Mouse (Mus musculus): ENCODE results near the gene Fndc3b.
"Not testable (repeated sequence)": the region's sequence is repeated elsewhere in the genome, so short reads cannot be mapped to it uniquely, and the experiment has no call there.

Gene Fndc3b

DNA sequence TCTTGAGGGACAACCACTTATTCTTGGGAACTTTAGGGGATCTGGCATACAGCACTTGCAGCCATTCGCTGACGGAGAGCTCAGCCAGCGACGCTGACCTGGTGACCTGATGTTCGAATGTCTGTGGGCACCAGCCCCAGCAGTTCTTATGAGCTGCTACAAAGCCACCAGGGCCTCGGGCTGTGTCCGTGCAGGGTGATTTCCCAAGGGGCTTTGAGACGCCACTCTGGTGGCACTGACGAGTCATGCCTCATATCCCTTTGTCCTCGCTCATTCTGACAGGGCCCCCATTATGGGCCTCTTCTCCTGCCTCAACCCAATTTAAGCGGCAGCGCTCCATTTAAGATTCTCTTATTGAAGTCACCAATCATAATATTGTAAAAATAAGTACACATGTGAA lies 289.1 kb downstream of the Fndc3b start:
- DNase-seq (ENCODE audit: low read depth, low spot score): no peak

DNA sequence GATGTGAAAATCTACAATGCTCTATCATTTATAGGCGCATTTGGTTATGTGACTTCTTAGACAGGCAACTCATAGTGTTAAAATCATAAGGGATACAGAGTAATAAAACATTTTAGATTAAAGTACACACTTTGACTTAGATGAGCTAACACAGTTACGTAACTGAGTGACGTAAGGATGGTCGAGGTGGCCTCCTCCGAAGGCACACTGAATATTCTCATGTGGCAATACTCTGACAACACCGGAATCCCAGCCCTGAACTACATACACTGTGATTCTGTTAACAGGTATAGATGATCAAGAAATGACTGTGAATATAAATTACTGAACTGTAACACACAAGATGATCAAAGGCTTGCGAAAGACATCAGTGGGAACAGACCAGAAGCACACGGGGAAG lies 292.5 kb downstream of the Fndc3b start:
- DNase-seq (ENCODE audit: low read depth, low spot score): no peak

DNA sequence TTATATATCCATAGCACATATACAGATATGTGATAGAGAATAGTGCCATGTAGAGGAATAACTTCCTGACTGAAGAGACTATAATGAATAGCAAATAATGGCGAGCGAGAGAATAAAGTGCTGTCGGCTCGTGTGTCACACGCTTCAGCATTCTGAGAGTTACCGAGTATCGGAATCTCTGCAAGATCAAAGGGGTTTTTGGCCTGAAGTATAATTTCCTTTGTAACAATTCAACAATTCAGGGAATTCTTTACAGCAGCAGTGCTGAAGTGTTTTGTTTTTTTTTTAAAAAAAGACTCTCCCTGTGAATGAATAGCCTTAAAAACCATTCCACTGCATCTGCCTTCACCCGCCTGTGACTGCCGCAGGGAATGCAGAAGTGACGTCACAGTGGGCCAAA lies 294.3 kb downstream of the Fndc3b start:
- DNase-seq (ENCODE audit: low read depth, low spot score): no peak

DNA sequence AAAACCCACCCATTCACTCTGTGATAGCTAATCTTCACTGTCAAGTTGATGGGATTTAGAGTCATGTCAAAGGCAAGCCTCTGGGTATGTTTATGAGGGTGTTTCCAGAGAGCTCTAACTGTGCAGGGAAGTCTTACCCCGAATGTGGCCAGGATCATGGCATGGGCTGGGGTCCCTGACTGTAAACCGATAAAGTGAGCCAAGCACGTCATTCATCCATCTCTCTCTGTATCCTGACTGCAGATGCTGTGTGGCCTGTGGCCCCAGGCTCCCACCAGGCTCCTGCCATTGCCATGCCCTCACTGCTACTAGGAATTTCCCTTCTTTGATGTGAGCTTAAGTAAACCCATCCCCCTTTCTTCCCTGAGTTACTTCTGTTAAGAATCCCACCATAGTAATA lies 297.5 kb downstream of the Fndc3b start:
- no peak for DNase-seq (ENCODE audit: low read depth, low spot score)

DNA sequence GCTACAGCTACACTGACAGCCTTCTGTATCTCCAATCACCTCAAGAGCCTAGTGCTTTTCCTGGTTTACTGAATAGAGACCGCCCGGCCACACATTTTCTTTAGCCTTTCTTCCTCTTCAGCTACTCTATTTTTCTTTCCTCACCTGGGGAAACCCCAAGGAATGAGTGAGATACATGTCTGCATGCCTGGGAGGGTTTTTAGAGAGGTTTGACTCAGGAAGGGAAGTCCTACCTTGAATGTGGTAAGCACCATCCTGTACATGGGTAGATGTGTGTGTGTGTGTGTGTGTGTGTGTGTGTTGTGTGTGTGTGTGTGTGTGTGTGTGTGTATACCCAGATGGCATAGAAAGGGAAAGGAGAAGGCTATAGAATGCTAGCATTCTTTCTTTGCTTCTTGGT lies 299.8 kb downstream of the Fndc3b start:
- DNase-seq (ENCODE audit: low read depth, low spot score): no peak

DNA sequence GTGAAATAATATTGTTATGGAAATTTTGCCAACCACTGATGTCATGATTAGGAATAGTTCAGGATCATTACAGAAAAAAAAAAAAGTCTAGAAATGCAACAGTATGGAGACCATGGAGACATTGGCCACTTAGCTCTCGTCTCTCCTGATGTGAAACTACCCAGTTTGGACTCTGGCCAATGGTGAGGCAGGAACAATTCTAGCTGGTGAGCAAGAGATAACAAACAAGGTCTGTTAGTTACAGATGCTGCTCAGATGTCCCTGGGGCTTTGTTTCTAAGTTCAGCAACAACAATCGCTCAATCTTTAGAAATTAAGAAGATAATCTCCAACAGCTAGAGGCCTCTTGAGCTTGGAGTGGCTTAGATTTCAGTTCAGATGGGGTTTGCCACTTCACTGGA lies 302.5 kb downstream of the Fndc3b start:
- DNase-seq (ENCODE audit: low read depth, low spot score): no peak

DNA sequence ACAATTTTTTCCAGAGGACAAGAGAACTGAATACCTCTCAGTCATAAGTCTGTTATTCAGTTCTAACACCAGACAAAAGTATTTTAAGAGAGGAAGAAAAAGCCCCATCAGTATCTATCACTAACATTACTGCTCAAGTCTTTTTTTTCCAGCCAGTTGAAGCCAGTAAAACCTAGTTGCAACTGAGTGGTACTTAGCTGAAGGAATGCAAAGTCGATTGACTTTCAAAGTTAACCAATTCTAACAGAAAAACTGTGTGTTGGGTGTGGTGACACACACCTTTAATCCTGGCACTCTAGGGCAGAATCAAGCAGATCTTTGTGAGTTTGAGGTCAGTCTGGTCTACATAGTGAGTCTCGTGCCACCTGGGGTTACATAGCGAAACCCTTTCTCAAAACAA lies 304.7 kb downstream of the Fndc3b start:
- DNase-seq (ENCODE audit: low read depth, low spot score): no peak

DNA sequence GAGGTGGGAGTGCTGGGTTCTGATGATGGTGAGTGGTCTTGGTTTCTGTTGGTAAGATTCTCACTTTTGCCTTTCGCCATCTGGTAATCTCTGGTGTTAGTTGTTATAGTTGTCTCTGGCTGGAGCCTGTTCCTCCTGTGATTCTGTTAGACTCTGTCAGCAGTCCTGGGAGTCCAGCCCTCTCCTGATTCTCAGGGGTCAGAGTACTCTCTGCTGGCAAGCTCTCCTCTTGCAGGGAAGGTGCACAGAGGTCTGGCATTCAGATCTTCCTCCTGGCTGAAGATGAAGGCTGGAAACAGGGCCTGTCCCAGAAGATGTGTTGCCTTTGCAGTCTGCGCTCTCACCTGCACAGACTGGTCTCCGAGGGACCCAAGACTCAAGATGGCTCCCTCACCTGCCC lies 310.1 kb downstream of the Fndc3b start:
- not testable (repeated sequence) for DNase-seq (ENCODE audit: low read depth, low spot score)

DNA sequence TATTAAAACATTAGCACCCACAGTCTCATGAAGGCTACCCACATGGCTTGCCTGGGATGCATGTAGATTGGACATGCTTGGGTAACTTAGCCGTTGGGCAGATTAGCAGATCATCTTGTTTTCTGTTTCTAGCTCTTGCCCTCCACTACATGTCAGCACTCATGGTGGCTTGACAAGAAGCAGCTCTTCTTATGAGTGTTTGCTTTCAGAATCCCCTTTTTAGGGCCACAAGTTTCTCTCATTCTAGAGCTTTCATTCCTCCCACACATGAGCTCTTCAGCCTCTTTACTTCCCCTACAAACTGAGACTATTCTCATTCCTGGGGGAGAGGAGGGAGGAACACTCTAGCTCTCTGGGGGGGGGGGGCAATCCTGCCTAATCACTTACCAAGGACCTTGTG lies 321.2 kb downstream of the Fndc3b start:
- DNase-seq (ENCODE audit: low read depth, low spot score): no peak

DNA sequence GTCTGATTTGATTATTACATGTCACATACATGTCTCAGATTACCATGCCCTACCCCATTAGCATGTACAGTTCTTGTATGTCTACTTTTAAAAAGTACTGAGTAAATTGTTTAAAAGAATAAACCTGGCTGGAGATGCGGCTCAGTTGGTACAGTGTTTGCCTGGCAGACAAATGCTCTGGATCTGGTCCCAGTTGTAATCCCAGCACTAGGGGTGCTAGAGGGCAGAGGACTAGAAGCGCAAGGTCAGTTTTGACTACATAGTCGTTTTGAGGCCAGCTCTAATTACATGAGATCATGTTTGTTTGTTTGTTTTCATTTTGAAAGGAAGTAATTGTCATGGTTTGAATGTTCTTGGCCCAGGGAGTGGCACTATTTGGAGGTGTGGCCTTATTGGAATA lies 326.3 kb downstream of the Fndc3b start:
- DNase-seq (ENCODE audit: low read depth, low spot score): no peak

DNA sequence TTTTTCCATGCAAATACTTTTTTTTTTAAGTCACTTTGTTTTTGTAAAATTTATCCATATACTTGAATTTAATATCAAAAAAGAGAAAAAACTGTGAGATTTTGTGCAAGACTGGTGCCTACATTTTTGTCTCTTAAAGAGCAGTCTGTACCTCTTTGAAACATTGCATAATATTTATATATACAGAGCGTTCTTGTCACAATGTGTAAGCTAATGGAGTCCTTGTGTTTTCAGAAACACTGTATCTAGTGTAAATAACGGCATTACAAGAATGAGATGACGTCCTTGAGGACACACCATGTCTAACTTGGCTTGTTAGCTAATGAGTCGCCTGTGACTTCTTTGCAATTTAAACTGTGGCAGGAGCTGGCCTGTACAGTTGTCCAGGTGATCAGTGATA lies 333.2 kb downstream of the Fndc3b start:
- DNase-seq (ENCODE audit: low read depth, low spot score): no peak

DNA sequence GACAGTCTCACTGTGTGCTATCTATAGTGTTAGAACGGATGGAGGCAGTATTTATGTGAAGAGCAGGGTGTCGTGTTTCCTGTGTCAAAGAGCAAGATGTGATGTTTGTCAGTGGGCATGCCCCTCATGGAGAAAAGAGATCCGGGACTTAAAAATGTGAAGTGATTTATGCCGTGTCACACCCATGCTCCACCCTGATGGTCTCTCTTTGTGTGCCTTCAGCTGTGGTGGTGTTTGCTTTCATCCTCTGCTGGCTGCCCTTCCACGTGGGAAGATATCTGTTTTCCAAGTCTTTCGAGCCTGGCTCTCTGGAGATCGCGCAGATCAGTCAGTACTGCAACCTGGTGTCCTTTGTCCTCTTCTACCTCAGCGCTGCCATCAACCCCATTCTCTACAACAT lies 336.7 kb downstream of the Fndc3b start:
- DNase-seq (ENCODE audit: low read depth, low spot score): no peak

DNA sequence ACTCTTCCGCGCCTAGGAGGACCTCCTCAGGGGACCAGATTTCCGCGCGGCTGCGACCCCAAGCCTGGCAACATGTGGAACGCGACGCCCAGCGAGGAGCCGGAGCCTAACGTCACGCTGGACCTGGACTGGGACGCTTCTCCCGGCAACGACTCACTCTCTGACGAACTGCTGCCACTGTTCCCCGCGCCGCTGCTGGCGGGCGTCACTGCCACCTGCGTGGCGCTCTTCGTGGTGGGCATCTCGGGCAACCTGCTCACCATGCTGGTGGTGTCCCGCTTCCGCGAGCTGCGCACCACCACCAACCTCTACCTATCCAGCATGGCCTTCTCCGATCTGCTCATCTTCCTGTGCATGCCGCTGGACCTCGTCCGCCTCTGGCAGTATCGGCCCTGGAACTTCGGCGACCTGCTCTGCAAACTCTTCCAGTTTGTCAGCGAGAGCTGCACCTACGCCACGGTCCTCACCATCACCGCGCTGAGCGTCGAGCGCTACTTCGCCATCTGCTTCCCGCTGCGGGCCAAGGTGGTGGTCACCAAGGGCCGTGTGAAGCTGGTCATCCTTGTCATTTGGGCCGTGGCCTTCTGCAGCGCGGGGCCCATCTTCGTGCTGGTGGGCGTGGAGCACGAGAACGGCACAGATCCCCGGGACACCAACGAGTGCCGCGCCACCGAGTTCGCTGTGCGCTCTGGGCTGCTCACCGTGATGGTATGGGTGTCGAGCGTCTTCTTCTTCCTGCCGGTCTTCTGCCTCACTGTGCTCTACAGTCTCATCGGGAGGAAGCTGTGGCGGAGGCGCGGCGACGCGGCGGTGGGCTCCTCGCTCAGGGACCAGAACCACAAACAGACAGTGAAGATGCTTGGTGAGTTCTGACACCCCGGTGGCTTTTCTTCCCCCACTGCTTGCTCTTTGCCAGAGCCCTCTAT lies 339.1 kb downstream of the Fndc3b start:
- DNase-seq (ENCODE audit: low read depth, low spot score): no peak

DNA sequence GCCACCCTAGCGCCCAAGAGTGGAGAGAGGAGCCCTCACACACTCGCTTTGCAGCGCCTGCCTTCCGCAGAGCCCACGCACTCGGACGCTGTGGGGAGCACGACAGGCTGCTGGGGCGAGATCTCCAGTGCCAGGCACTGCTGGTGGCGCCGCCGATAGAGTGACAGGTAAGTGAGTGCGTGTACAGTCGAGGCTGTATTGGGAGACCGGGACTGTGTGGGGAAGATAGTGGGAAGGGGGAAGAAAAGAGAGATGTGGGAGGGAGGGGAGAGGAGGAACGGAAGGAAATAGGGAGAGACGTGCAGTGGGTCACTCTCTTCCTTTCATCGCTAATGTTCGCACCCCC lies 339.9 kb downstream of the Fndc3b start, which contains the start of gene Ghsr:
Ghsr (plus strand) TSS at position 76 of the 346 bp plus-strand sequence.
- no peak for DNase-seq (ENCODE audit: low read depth, low spot score)

DNA sequence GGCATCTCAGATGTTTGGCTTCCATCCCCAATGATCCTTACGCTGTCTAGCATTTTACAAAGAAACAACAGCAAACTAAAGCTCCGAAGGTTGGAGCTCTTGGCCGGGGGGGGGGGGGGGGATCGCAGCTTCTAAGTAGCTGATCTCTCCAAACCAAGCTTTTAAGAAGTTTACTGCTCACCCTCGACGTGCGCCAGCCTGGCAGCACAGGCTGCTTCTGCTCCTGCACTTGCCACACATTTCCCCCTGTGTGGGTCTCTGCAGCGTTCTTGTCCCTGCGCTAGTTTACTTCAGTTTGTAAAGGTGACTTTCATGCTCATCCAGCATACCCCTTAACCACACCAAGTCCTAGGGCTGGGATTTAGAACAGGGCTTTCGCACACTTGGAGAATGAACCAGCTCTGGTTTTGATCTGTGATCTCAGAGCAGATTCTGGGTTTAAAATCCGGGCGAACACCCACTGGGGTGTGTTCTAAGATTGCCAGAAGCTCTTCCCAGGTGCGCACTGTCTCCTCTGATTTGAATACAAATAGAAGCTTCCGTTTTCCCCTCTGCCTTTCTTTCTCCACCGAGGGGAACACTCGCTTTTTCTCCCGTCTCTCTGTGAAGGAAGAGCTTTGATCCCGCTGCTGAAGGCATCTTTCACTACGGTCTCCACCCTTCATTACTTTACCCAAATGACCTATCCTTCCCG lies 340.4 kb downstream of the Fndc3b start:
- no peak for DNase-seq (ENCODE audit: low read depth, low spot score)

DNA sequence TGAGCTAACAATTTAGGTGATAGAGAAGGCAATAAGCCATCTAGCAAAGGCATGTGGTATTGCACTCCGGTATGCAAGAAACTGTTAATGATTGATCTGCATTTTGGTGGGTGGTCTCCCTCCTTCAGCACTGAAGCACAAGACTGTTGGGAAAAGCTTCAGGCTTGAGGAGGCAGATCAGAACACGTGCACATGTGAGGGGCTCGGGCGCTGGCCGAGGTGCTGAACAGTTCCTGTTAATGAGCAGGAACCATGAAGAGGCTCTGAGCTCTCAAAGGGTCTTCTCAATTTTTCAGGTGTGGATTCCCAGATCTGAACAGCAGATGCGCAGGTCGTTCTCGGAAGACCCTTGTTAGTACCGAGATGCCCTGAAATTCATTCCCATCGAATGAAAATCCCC lies 341.0 kb downstream of the Fndc3b start:
- DNase-seq (ENCODE audit: low read depth, low spot score): no peak

Measured in skeletal muscle tissue, adult 2 months (tissue).